Mouse (Mus musculus): Measurements from ENCODE around the gene Hpcal1. TPM values are rescaled to one million over a fixed set of nuclear protein-coding genes. Genes with fewer than 3 reads are reported as not detected.
A peak's percentile ranks its signal among the peaks of the same experiment; 100 is the strongest.

Hpcal1 gene
- polyA plus RNA-seq, 1 experiment from 2014 or later = 48.0 TPM

GRCm38 (mm10) chr12:17679571-17679970, 11.1 kb upstream of the Hpcal1 start:
- no peaks in the 10 kb centered on the region for H3K9me3 ChIP-seq (ENCODE audit: control insufficient read depth, low read length)
- no peak for ATAC-seq (ENCODE audit: low FRiP score)
- H3K4me1 ChIP-seq (replicated peaks; ENCODE audit: control insufficient read depth, insufficient read depth, low read length) = no peaks in the 10 kb centered on the region

GRCm38 (mm10) chr12:17682161-17682560, 8.5 kb upstream of the Hpcal1 start:
- ATAC-seq (ENCODE audit: low FRiP score) = no peak
- 95% methylated on average over 2 of the region's 2 CpGs for WGBS
- Histone ChIP-seq H3K27me3 (ENCODE audit: control insufficient read depth, insufficient read depth, low read length) (no peaks in the 10 kb centered on the region), H3K27ac (ENCODE audit: low read depth, low read length) (no peak overlapping the region), H3K9ac (ENCODE audit: low read depth, low read length) (no peak overlapping the region), H3K4me3 (ENCODE audit: low read depth, low read length) (no peak overlapping the region), H3K4me1 (replicated peaks; ENCODE audit: control insufficient read depth, insufficient read depth, low read length) (no peaks in the 10 kb centered on the region), H3K36me3 (ENCODE audit: control insufficient read depth, insufficient read depth, low read length) (no peaks in the 10 kb centered on the region), H3K9me3 (ENCODE audit: control insufficient read depth, low read length) (no peaks in the 10 kb centered on the region), H3K4me2 (replicated peaks; ENCODE audit: low read depth, low read length) (no peak overlapping the region)
- no peak for DNase-seq (ENCODE audit: low spot score)

More at GRCm38 (mm10) chr12:17679571-17679970, 11.1 kb upstream of the Hpcal1 start:
- no peaks in the 10 kb centered on the region for H3K36me3 ChIP-seq (ENCODE audit: control insufficient read depth, insufficient read depth, low read length)
- 91% methylated on average over 4 of the region's 4 CpGs for WGBS
- no peak for DNase-seq (ENCODE audit: low spot score)
- no peak overlapping the region for H3K4me2 ChIP-seq (replicated peaks; ENCODE audit: low read depth, low read length)
- no peaks in the 10 kb centered on the region for H3K27me3 ChIP-seq (ENCODE audit: control insufficient read depth, insufficient read depth, low read length)
- no peak overlapping the region for H3K4me3 ChIP-seq (ENCODE audit: low read depth, low read length)
- no peak overlapping the region for H3K27ac ChIP-seq (ENCODE audit: low read depth, low read length)
- no peak overlapping the region for H3K9ac ChIP-seq (ENCODE audit: low read depth, low read length)

- ATAC-seq (ENCODE audit: low FRiP score) (no peak), DNase-seq (ENCODE audit: low spot score) (no peak)
- Histone ChIP-seq H3K27ac (ENCODE audit: low read depth, low read length) (no peak overlapping the region), H3K9me3 (ENCODE audit: control insufficient read depth, low read length) (no peaks in the 10 kb centered on the region), H3K4me1 (replicated peaks; ENCODE audit: control insufficient read depth, insufficient read depth, low read length) (no peaks in the 10 kb centered on the region), H3K9ac (ENCODE audit: low read depth, low read length) (no peak overlapping the region), H3K36me3 (ENCODE audit: control insufficient read depth, insufficient read depth, low read length) (no peaks in the 10 kb centered on the region), H3K4me3 (ENCODE audit: low read depth, low read length) (no peak overlapping the region), H3K4me2 (replicated peaks; ENCODE audit: low read depth, low read length) (no peak overlapping the region), H3K27me3 (ENCODE audit: control insufficient read depth, insufficient read depth, low read length) (no peaks in the 10 kb centered on the region)
- WGBS = 94% methylated on average over 1 of the region's 1 CpGs
These were observed 6.3 kb upstream of the Hpcal1 start for GRCm38 (mm10) chr12:17684315-17684714.

GRCm38 (mm10) chr12:17686116-17686515, 4.5 kb upstream of the Hpcal1 start:
- Histone ChIP-seq H3K4me3 (ENCODE audit: low read depth, low read length) (no peak overlapping the region), H3K9ac (ENCODE audit: low read depth, low read length) (no peak overlapping the region), H3K36me3 (ENCODE audit: control insufficient read depth, insufficient read depth, low read length) (no peaks in the 10 kb centered on the region), H3K27ac (ENCODE audit: low read depth, low read length) (no peak overlapping the region), H3K4me1 (replicated peaks; ENCODE audit: control insufficient read depth, insufficient read depth, low read length) (no peaks in the 10 kb centered on the region), H3K9me3 (ENCODE audit: control insufficient read depth, low read length) (no peaks in the 10 kb centered on the region), H3K27me3 (ENCODE audit: control insufficient read depth, insufficient read depth, low read length) (no peaks in the 10 kb centered on the region), H3K4me2 (replicated peaks; ENCODE audit: low read depth, low read length) (no peak overlapping the region)
- ATAC-seq (ENCODE audit: low FRiP score) (no peak), DNase-seq (ENCODE audit: low spot score) (no peak)
- 89% methylated on average over 2 of the region's 2 CpGs for WGBS

- Histone ChIP-seq H3K27ac (ENCODE audit: low read depth, low read length) (no peak overlapping the region), H3K27me3 (ENCODE audit: control insufficient read depth, insufficient read depth, low read length) (no peaks in the 10 kb centered on the region), H3K4me3 (ENCODE audit: low read depth, low read length) (no peak overlapping the region), H3K4me2 (replicated peaks; ENCODE audit: low read depth, low read length) (no peak overlapping the region), H3K9me3 (ENCODE audit: control insufficient read depth, low read length) (no peaks in the 10 kb centered on the region), H3K9ac (ENCODE audit: low read depth, low read length) (no peak overlapping the region), H3K36me3 (ENCODE audit: control insufficient read depth, insufficient read depth, low read length) (no peaks in the 10 kb centered on the region), H3K4me1 (replicated peaks; ENCODE audit: control insufficient read depth, insufficient read depth, low read length) (peaks cover 3% of the 10 kb centered on the region; the same call in 1 of the 2 replicates)
- 93% methylated on average over 3 of the region's 3 CpGs for WGBS
- DNase-seq (ENCODE audit: low spot score) (no peak), ATAC-seq (ENCODE audit: low FRiP score) (no peak)
These were observed 1.7 kb upstream of the Hpcal1 start for GRCm38 (mm10) chr12:17688913-17689312.

GRCm38 (mm10) chr12:17689931-17690563, 609 bp upstream of the Hpcal1 start:
- Histone ChIP-seq H3K9ac (ENCODE audit: low read depth, low read length) (no peak overlapping the region), H3K27me3 (ENCODE audit: control insufficient read depth, insufficient read depth, low read length) (no peaks in the 10 kb centered on the region), H3K4me2 (replicated peaks; ENCODE audit: low read depth, low read length) (peak overlapping the region; percentile 95), H3K9me3 (ENCODE audit: control insufficient read depth, low read length) (no peaks in the 10 kb centered on the region), H3K4me3 (ENCODE audit: low read depth, low read length) (peak overlapping the region; percentile 71), H3K36me3 (ENCODE audit: control insufficient read depth, insufficient read depth, low read length) (no peaks in the 10 kb centered on the region), H3K4me1 (replicated peaks; ENCODE audit: control insufficient read depth, insufficient read depth, low read length) (peaks cover 3% of the 10 kb centered on the region; the same call in 1 of the 2 replicates), H3K27ac (ENCODE audit: low read depth, low read length) (no peak overlapping the region)
- WGBS = 15% methylated on average over 15 of the region's 20 CpGs
- no peak for ATAC-seq (ENCODE audit: low FRiP score)
- DNase-seq (ENCODE audit: low spot score) = no peak

- no peaks in the 10 kb centered on the region for H3K9me3 ChIP-seq (ENCODE audit: control insufficient read depth, low read length)
- DNase-seq (ENCODE audit: low spot score) (peak; percentile 60), ATAC-seq (ENCODE audit: low FRiP score) (peak; percentile 34)
- peak overlapping the region; percentile 95 for H3K4me2 ChIP-seq (replicated peaks; ENCODE audit: low read depth, low read length)
- H3K4me3 ChIP-seq (ENCODE audit: low read depth, low read length) = peak overlapping the region; percentile 71
- H3K27ac ChIP-seq (ENCODE audit: low read depth, low read length) = no peak overlapping the region
- 1% methylated on average over 30 of the region's 30 CpGs for WGBS
- H3K36me3 ChIP-seq (ENCODE audit: control insufficient read depth, insufficient read depth, low read length) = no peaks in the 10 kb centered on the region
- peak overlapping the region; percentile 76 for H3K9ac ChIP-seq (ENCODE audit: low read depth, low read length)
- no peaks in the 10 kb centered on the region for H3K27me3 ChIP-seq (ENCODE audit: control insufficient read depth, insufficient read depth, low read length)
- peaks cover 3% of the 10 kb centered on the region; the same call in 1 of the 2 replicates for H3K4me1 ChIP-seq (replicated peaks; ENCODE audit: control insufficient read depth, insufficient read depth, low read length)
These were observed 742 bp downstream of the Hpcal1 start for GRCm38 (mm10) chr12:17691320-17691876.

- WGBS = under 1% methylated on average over 23 of the region's 23 CpGs
- H3K9ac ChIP-seq (ENCODE audit: low read depth, low read length) = peak overlapping the region; percentile 76
- no peak overlapping the region for H3K27ac ChIP-seq (ENCODE audit: low read depth, low read length)
- peak overlapping the region; percentile 95 for H3K4me2 ChIP-seq (replicated peaks; ENCODE audit: low read depth, low read length)
- peak overlapping the region; percentile 71 for H3K4me3 ChIP-seq (ENCODE audit: low read depth, low read length)
- H3K36me3 ChIP-seq (ENCODE audit: control insufficient read depth, insufficient read depth, low read length) = no peaks in the 10 kb centered on the region
- DNase-seq (ENCODE audit: low spot score) (no peak), ATAC-seq (ENCODE audit: low FRiP score) (no peak)
- no peaks in the 10 kb centered on the region for H3K27me3 ChIP-seq (ENCODE audit: control insufficient read depth, insufficient read depth, low read length)
- H3K4me1 ChIP-seq (replicated peaks; ENCODE audit: control insufficient read depth, insufficient read depth, low read length) = peaks cover 3% of the 10 kb centered on the region; the same call in 1 of the 2 replicates
- no peaks in the 10 kb centered on the region for H3K9me3 ChIP-seq (ENCODE audit: control insufficient read depth, low read length)
These were observed 1.2 kb downstream of the Hpcal1 start for GRCm38 (mm10) chr12:17691891-17692321.

- DNase-seq (ENCODE audit: low spot score) = no peak
- Histone ChIP-seq H3K36me3 (ENCODE audit: control insufficient read depth, insufficient read depth, low read length) (no peaks in the 10 kb centered on the region), H3K4me2 (replicated peaks; ENCODE audit: low read depth, low read length) (peak overlapping the region; percentile 95), H3K9ac (ENCODE audit: low read depth, low read length) (no peak overlapping the region), H3K9me3 (ENCODE audit: control insufficient read depth, low read length) (no peaks in the 10 kb centered on the region), H3K27me3 (ENCODE audit: control insufficient read depth, insufficient read depth, low read length) (no peaks in the 10 kb centered on the region), H3K4me1 (replicated peaks; ENCODE audit: control insufficient read depth, insufficient read depth, low read length) (peaks cover 3% of the 10 kb centered on the region; the same call in 1 of the 2 replicates), H3K4me3 (ENCODE audit: low read depth, low read length) (peak overlapping the region; percentile 71), H3K27ac (ENCODE audit: low read depth, low read length) (no peak overlapping the region)
- 38% methylated on average over 5 of the region's 5 CpGs for WGBS
- ATAC-seq (ENCODE audit: low FRiP score) = no peak
These were observed 1.7 kb downstream of the Hpcal1 start for GRCm38 (mm10) chr12:17692356-17692755.

All from hindbrain, embryonic 11.5 days (tissue).